Mouse (Mus musculus) inflammation-experienced regulatory T-cells, adult 16 weeks (primary cell): Measurements from ENCODE around the gene Ube2f. TPM values are rescaled to one million over a fixed set of nuclear protein-coding genes. Genes with fewer than 3 reads are reported as not detected.

Source experiments
- polyA plus RNA-seq: library from polyadenylated mRNA; unstranded; fragments of 100-300 nt; shearing (Covaris generic); gene quantifications from one replicate; pipeline ENCODE4 v1.2.1, GENCODE M21; 2017

Gene Ube2f
- polyA plus RNA-seq = 106 TPM

GRCm38 (mm10) chr1:91249564-91250414, at the start of gene Ube2f:
Gene Ube2f, plus strand, starts transcription at chr1:91250304.

GRCm38 (mm10) chr1:91297799-91298744, 48.0 kb downstream of the Ube2f start, which contains the start of gene Scly:
Gene Scly, plus strand, starts transcription at chr1:91298338.

GRCm38 (mm10) chr1:91321760-91322438, 71.8 kb downstream of the Ube2f start, which contains the start of gene Espnl:
Gene Espnl, plus strand, starts transcription at chr1:91322075.

Other genes with a start within 250 kb of the Ube2f start
- 1.5 TPM for gene Rbm44, start 105.2 kb upstream of the Ube2f start, polyA plus RNA-seq
- 32.7 TPM for gene Ramp1, start 70.5 kb upstream of the Ube2f start, polyA plus RNA-seq
- 59.4 TPM for gene Scly, start 48.0 kb downstream of the Ube2f start, polyA plus RNA-seq
- not detected for gene Espnl, start 71.8 kb downstream of the Ube2f start, polyA plus RNA-seq
- not detected for gene Klhl30, start 100.7 kb downstream of the Ube2f start, polyA plus RNA-seq
- not detected for gene Erfe, start 116.1 kb downstream of the Ube2f start, polyA plus RNA-seq
- 51.6 TPM for gene Ilkap, start 148.5 kb downstream of the Ube2f start, polyA plus RNA-seq
- 43.7 TPM for gene Hes6, start 163.7 kb downstream of the Ube2f start, polyA plus RNA-seq
- 4.1 TPM for gene Per2, start 209.0 kb downstream of the Ube2f start, polyA plus RNA-seq
- gene Traf3ip1, start 244.3 kb downstream of the Ube2f start, polyA plus RNA-seq = 2.5 TPM